Mouse (Mus musculus): ENCODE measurements around the gene Acvr1. TPM values are rescaled to one million over a fixed set of nuclear protein-coding genes. Genes with fewer than 3 reads are reported as not detected.

Gene Acvr1
- polyA plus RNA-seq, 3 experiments from 2014 or later = 0.27 to 0.39 (median 0.32) TPM

GRCm38 (mm10) chr2:58403481-58403880 is 163.5 kb downstream of the Acvr1 start:
- ATAC-seq = no peak

DNA sequence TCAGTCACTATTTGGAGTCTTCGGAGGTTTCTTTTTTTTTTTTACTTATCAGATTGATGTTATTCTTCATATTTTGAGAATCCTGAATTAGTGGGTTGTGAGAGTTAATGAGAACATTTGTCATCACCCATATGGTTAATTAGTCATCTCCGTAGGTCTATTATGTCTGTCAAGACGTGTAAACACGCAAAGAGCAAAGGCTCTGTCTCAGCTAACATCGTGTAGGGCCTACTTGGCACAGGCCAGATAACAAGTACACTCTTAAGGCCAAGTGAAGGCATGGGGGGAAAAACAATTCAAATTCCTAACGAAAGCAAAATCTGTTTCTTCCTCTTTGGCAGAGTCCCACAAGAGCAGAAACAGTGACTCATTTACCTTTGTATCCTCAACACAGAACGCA is 178.4 kb downstream of the Acvr1 start:
- no peak for ATAC-seq

DNA sequence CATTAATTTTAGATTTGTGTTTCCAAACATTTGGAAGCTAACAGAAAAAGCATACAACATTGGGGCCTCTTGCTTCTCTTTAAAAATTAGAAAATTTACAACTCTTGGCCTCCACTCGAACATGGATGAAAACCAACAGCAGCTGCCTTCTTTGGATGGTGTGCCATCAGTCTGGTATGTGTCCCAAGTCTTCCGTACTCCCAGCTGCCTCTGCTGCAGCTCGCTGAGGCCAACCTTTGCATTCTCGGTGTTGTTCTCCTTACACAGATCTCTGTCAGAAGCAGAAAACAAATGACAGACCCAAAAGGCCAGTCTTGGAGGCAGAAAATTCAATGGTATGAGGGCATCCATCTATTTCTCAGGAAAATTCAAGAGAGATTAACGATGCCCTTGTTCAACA is 186.9 kb downstream of the Acvr1 start:
- ATAC-seq = no peak

DNA sequence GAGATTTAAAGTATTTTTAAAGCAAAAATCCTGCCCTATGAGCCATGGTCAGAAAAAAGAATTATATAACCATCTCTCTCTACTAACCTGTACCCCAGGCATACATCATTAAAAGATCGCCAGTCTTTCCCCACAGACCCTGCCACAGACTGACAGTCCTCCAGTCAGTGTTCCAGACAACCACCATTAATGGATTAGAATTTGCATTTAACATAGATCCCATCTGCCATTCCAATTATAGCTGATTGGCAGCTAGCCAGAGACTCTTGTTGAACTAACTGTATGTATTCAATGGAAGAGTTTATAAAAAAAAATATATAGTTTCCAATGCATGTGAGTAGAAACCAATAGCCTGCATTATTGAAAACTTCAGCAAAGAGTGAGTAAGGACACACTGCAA is 187.5 kb downstream of the Acvr1 start:
- ATAC-seq = no peak

DNA sequence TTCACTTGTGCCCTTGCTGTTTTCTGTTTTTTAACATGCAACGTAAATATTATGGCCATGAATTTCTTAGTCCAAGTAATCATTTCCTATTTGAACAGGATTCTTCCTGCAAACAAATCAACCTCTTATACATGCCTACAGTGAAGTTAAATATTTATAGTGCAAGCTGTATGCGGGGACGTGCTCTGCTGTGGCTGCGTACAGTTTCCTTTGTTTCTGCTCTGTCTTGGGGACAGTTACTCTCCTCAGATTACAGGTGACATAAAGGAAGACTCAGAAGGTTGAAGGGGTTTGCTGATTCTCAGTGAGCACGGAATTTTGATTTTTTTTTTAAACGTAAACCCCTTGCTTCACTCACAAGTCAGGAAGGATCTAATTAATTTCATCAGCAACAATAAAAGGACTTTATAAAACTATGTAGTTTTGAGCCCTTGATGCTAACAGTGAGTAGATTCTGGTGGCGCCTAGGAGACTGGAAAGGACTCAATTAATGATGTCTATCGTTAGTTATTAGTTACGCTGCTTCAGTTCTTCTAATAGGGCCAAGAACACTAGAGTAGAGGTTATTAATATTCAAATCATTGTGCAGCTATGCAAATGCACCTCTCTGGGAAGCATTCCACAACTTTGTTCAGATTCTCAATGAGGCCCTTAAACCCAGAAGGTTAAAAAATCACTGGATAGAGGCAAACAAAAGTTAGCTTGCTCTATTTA is 189.4 kb downstream of the Acvr1 start:
- ATAC-seq = no peak

GRCm38 (mm10) chr2:58366196-58366595 is 200.8 kb downstream of the Acvr1 start:
- no peak for ATAC-seq

DNA sequence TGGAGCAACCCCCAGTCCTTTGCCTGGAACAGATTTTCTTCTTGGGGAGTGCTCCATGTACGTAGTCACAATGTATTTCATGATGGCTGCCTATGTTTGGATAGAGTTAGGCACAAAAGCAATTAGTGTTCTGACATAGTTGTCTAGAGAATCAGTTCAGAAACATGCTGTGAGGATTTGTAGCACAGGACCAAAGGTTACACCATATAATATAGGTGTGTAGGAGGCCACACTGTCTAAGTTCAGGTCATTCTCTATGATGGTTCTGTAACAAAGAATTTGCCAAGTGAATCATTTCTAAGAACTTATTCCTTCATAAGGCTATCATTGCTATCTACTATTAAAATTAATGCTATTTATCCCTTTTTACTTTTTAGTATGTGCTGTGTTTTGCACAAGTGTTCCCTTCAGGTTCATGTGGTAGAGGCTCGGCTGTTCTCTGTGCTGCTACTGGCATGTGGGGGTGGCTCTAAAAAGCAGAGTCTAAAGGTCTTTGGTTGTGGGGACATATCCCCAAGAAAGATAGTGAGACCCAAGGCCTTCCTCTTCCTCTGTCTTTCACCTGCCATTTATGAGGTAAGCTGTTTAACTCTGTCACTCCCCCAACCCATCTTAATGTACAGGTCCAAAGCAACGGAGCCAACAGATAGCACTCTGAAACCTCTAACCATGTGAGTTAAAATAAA is 205.5 kb downstream of the Acvr1 start:
- ATAC-seq = no peak

DNA sequence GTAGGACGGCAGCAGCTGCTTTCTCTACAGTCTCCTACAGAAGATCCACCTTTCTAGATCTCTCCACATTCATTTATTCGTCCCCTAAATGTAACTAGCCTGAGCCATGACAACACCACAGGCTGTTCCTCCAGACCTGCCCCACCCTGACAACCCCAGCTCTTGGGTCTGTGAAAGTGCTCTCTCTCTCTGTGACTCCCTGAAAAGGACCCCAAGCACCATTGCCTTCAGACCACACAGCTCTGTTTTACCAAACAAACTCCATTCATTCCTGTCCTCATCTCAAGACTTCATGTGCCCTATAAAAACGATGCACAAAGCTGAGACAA is 208.9 kb downstream of the Acvr1 start:
- no peak for ATAC-seq

DNA sequence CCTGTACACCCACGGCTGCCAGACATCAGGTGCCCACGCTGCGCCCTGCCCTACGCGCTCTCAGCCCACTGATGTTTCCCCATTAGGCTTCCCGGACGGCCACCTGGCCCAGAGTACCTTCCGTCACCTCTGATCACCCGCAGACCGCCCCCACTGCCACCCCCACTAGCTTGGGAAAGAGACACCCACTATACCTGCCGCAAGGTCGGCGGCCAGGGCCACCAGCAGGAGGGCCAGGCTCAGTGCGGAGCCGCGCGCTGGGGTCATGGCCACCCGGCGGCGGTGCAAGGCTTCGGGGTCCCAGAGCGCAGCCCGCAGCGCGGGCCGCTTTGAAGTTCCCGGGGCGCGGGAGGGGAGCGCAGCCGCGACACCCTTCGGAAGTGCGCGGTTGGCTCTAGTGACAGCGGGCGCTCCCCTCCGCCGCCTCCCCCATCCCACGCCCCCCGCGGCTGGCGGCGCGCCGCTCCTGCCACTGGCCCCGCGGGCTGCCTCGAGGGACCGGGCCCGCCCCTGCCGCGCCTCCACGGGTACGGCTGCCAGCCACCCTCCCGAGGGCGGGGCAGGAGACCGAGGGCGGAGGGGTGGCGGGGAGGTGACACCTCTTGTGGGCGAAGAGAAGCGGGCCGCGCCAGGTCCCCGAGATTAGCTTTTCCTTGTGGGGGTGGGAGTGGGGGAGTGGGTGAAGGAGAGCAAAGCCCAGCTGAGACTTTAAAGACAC is 209.4 kb downstream of the Acvr1 start, which contains the start of gene Acvr1c:
Gene Acvr1c (minus strand): TSS at position 482 of the 718 bp plus-strand sequence.
- peak; percentile 72 for ATAC-seq

GRCm38 (mm10) chr2:58357068-58357413 is 209.9 kb downstream of the Acvr1 start:
- no peak for ATAC-seq

DNA sequence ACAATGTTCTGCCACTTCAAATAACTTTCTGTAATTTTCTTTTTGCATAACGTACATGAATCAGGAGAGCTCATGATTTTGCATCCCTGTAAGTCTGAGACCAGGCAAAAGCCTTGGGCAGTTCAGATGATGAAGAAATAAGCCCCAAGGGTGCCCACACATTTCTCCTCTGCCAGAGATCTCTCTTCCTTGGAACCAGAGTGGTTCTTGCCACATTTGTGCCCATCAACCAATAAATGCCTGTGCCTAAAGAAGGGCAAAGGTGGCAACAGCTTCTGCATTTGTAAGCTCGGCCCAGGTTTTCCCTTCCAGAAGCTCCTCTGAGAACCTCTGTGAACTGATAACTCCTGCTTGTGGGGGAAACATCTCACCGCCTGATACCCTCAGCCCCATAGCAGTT is 212.6 kb downstream of the Acvr1 start:
- no peak for ATAC-seq

GRCm38 (mm10) chr2:58352846-58353245 is 214.1 kb downstream of the Acvr1 start:
- ATAC-seq = no peak

- no peak for ATAC-seq
Measured at GRCm38 (mm10) chr2:58350657-58351056, 216.3 kb downstream of the Acvr1 start.

Other genes starting within 250 kb of the Acvr1 start
- under 1 TPM; 0.05 to 0.66 (median 0.62) TPM for gene Acvr1c, start 209.3 kb downstream of the Acvr1 start, polyA plus RNA-seq (2017; shearing (Covaris generic))
- not detected for gene Gm17409, start 97.0 kb downstream of the Acvr1 start, polyA plus RNA-seq (2017; shearing (Covaris generic))
- under 1 TPM in 1 of 3 experiments, not detected in 2; 0.15 TPM for gene Upp2, start 141 bp upstream of the Acvr1 start, polyA plus RNA-seq (2017; shearing (Covaris generic))

All from inflammation-experienced regulatory T-cells, adult 6 months (primary cell).